Mouse (Mus musculus) thymus, adult 2 months (tissue): ENCODE results near the gene Ccdc146. TPM values are rescaled to one million over a fixed set of nuclear protein-coding genes. Genes with fewer than 3 reads are reported as not detected.
A peak's percentile ranks its signal among the peaks of the same experiment; 100 is the strongest.

Experiments used
- DNase-seq: peaks from one replicate; pipeline ENCODE4 v3.0.0; 2021
- H3K27ac ChIP-seq: fragments of 200-500 bp; 2 replicates; pipeline ENCODE4 v1.5.1; 2012; ENCODE audit warnings: low read length, control low read depth; ENCODE audit not compliant: control insufficient read depth, insufficient read depth
- H3K27me3 ChIP-seq: fragments of 200-500 bp; 2 replicates; pipeline ENCODE4 v1.6.1; 2012; ENCODE audit warnings: mild to moderate bottlenecking, low read length, moderate library complexity, mixed read lengths; ENCODE audit not compliant: control insufficient read depth, insufficient read depth
- H3K36me3 ChIP-seq: fragments of 200-500 bp; 2 replicates; pipeline ENCODE4 v1.6.1; 2012; ENCODE audit warnings: mild to moderate bottlenecking, low read length, moderate library complexity; ENCODE audit not compliant: control insufficient read depth, insufficient read depth
- H3K4me1 ChIP-seq: fragments of 200-500 bp; replicated peaks from 2 replicates; pipeline ENCODE4 v1.6.1; 2012; ENCODE audit warnings: low read length; ENCODE audit not compliant: control insufficient read depth, insufficient read depth
- H3K4me3 ChIP-seq: fragments of 200-500 bp; 2 replicates; pipeline ENCODE4 v1.5.1; 2012; ENCODE audit warnings: mild to moderate bottlenecking, low read length, control low read depth, moderate library complexity; ENCODE audit not compliant: control insufficient read depth, insufficient read depth
- CTCF ChIP-seq: fragments of 200-500 bp; IDR thresholded peaks from 2 replicates; pipeline ENCODE4 v1.5.1; 2012; ENCODE audit warnings: mild to moderate bottlenecking, control low read depth, low read length, moderate library complexity, borderline replicate concordance; ENCODE audit not compliant: control insufficient read depth, poor library complexity, insufficient read depth; ENCODE audit errors: extremely low read depth
- POLR2A ChIP-seq: fragments of 200-500 bp; IDR thresholded peaks from 2 replicates; pipeline ENCODE4 v1.6.1; 2012; ENCODE audit warnings: mild to moderate bottlenecking, low read length, control low read depth, moderate library complexity; ENCODE audit not compliant: control insufficient read depth, poor library complexity, insufficient read depth; ENCODE audit errors: extremely low read depth
- WGBS: fragments of 180-500 bp; shearing (Covaris S2); methylation state at CpG from one replicate; pipeline ENCODE4 v1.1.7; 2018; 5-methylcytosine and 5-hydroxymethylcytosine counted together
- polyA plus RNA-seq: library from polyadenylated mRNA; depleted of rRNA; stranded (reverse); fragments of >200 nt; gene quantifications from 2 replicates; pipeline ENCODE4 v1.2.3, GENCODE M21; 2012

The Ccdc146 gene
- polyA plus RNA-seq, 1 experiment: not detected

- TF ChIP-seq CTCF (no peak), POLR2A (no peak)
- DNase-seq: peak; percentile 15
- no peak overlapping the region for H3K27ac ChIP-seq
- H3K4me1 ChIP-seq: peaks cover 7% of the 10 kb centered on the region
- 90% methylated on average over 6 of the region's 6 CpGs for WGBS
- H3K36me3 ChIP-seq: no peaks in the 10 kb centered on the region
- no peaks in the 10 kb centered on the region for H3K27me3 ChIP-seq
- H3K4me3 ChIP-seq: no peak overlapping the region
Measured at GRCm38 (mm10) chr5:21257806-21258205, 166.7 kb downstream of the Ccdc146 start.

DNA sequence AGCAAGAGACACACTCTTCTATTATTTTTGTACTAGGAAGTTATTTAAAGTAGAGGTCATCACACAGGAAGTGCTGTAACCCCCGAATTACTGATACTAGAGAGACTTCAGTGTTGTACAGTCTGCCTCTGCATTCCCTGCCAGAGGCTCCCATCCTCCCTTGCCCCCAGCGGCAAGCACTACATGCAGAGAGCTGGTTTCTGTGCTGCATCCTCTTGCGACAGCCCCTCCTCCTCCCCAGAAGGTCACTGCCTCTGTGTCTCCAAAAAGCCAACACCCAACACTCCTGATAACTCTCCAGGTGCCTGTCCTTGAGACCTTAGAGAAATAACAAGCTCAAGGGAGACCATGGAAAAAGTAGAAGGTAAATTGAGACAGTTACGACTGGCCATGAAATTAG is 167.4 kb downstream of the Ccdc146 start:
- WGBS: 75% methylated on average over 4 of the region's 4 CpGs

GRCm38 (mm10) chr5:21255551-21256132 is 168.8 kb downstream of the Ccdc146 start:
- Histone ChIP-seq H3K27me3 (no peaks in the 10 kb centered on the region), H3K36me3 (no peaks in the 10 kb centered on the region), H3K4me3 (no peak overlapping the region), H3K27ac (no peak overlapping the region), H3K4me1 (peaks cover 7% of the 10 kb centered on the region)
- 8% methylated on average over 5 of the region's 5 CpGs for WGBS
- TF ChIP-seq POLR2A: no peak
- no peak for TF ChIP-seq CTCF
- DNase-seq: peak; percentile 53

More for the DNA sequence above, 167.4 kb downstream of the Ccdc146 start:
- Histone ChIP-seq H3K36me3 (no peaks in the 10 kb centered on the region), H3K27me3 (no peaks in the 10 kb centered on the region), H3K27ac (no peak overlapping the region), H3K4me3 (no peak overlapping the region), H3K4me1 (peaks cover 7% of the 10 kb centered on the region)
- no peak for TF ChIP-seq POLR2A
- no peak for DNase-seq

- no peaks in the 10 kb centered on the region for H3K27me3 ChIP-seq
- 43% methylated on average over 12 of the region's 12 CpGs for WGBS
- H3K4me1 ChIP-seq: peaks cover 7% of the 10 kb centered on the region
- no peak overlapping the region for H3K27ac ChIP-seq
- no peak overlapping the region for H3K4me3 ChIP-seq
- no peaks in the 10 kb centered on the region for H3K36me3 ChIP-seq
- TF ChIP-seq POLR2A (no peak), CTCF (no peak)
- no peak for DNase-seq
Measured at GRCm38 (mm10) chr5:21254731-21255525, 169.5 kb downstream of the Ccdc146 start.

DNA sequence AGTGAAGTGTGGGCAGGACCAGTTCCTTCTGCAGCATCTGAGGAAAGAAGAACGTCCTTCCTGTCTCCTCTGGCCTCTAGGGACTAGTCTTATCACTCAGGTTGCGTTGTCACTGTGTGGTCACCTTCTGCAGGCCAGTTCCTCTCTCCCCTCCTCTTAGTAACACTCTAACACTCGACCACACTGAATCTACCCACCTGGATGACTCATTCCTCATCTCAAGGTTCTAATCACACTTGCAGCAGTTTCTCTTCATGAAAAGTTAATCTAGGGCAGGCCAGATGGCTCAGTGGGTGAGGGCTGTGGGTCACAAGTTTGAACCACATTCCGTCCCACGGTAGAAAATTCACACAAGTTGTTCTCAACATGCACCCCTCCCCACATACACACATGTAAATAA is 175.6 kb downstream of the Ccdc146 start:
- no peaks in the 10 kb centered on the region for H3K4me1 ChIP-seq
- DNase-seq: no peak
- H3K27me3 ChIP-seq: no peaks in the 10 kb centered on the region
- TF ChIP-seq POLR2A: no peak
- no peak for TF ChIP-seq CTCF
- 34% methylated on average over 5 of the region's 5 CpGs for WGBS
- no peak overlapping the region for H3K4me3 ChIP-seq
- no peaks in the 10 kb centered on the region for H3K36me3 ChIP-seq
- no peak overlapping the region for H3K27ac ChIP-seq

DNA sequence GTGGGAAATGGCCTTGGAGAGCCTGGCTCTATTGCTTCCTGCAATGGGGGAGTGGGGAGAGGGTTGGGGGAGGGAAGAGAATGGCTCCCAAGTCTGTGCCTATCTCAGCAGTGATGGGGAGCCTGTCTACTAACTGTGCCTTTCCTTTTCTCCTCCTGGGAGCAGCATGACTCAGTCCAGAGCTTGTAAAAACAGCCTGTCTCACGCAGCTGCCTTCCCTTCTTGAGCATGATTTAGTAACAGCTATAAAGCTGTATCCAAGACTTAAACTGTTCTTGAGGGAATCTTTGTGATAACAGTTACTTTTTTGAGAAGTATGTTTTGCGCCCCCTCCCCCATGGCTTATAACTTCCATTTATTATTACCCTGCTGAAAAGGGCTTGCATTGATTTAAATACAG is 176.6 kb downstream of the Ccdc146 start:
- WGBS: 97% methylated on average over 2 of the region's 2 CpGs
- Histone ChIP-seq H3K27me3 (no peaks in the 10 kb centered on the region), H3K36me3 (no peaks in the 10 kb centered on the region), H3K4me3 (no peak overlapping the region), H3K4me1 (no peaks in the 10 kb centered on the region), H3K27ac (no peak overlapping the region)
- TF ChIP-seq CTCF (no peak), POLR2A (no peak)
- DNase-seq: no peak

GRCm38 (mm10) chr5:21246794-21247193 is 177.7 kb downstream of the Ccdc146 start:
- H3K27me3 ChIP-seq: no peaks in the 10 kb centered on the region
- no peak overlapping the region for H3K27ac ChIP-seq
- TF ChIP-seq CTCF (no peak), POLR2A (no peak)
- no peak overlapping the region for H3K4me3 ChIP-seq
- no peaks in the 10 kb centered on the region for H3K36me3 ChIP-seq
- no peak for DNase-seq
- H3K4me1 ChIP-seq: no peaks in the 10 kb centered on the region
- WGBS: 90% methylated on average over 6 of the region's 6 CpGs
